Mouse (Mus musculus): Measurements from ENCODE around the gene Mark3. TPM values are rescaled to one million over a fixed set of nuclear protein-coding genes. Genes with fewer than 3 reads are reported as not detected.

Mark3 gene
- total and polyA plus RNA-seq, 3 experiments = 43.9 to 71.6 TPM; not detected in 1

GRCm38 (mm10) chr12:111559647-111560258 is 14.6 kb upstream of the Mark3 start:
- peaks cover 11 to 25% of the 10 kb centered on the region in 2 experiments for H3K4me1 ChIP-seq (ENCODE audit: control insufficient read depth in 1 of 2, insufficient read depth in 2 of 2, low read length in 2 of 2)
- no peaks in the 10 kb centered on the region for H3K79me2 ChIP-seq (ENCODE audit: control insufficient read depth, insufficient read depth, low read length, poor library complexity)
- H3K27me3 ChIP-seq (ENCODE audit: control insufficient read depth in 1 of 2, insufficient read depth in 2 of 2, low read length in 2 of 2) = no peaks in the 10 kb centered on the region
- DNase-seq (ENCODE audit: low read depth, low spot score) = peak; percentile 88
- peak overlapping the region; percentile 49 for H3K9ac ChIP-seq (ENCODE audit: control insufficient read depth, low read depth, low read length, poor library complexity, severe bottlenecking)
- no peak overlapping the region for H3K27ac ChIP-seq (ENCODE audit: control insufficient read depth, low read depth, low read length)
- peaks cover 0 to 8% of the 10 kb centered on the region in 2 experiments; a peak in 2 of 4 replicates for H3K36me3 ChIP-seq (ENCODE audit: control insufficient read depth in 1 of 2, insufficient read depth in 2 of 2, low read length in 2 of 2)
- TF ChIP-seq TBP (IDR thresholded peaks at IDR 0.05; ENCODE audit: low read depth, low read length) (0 out of 2 replicates have a peak, but pooled peaks have one; percentile 32), USF2 (IDR thresholded peaks at IDR 0.05; ENCODE audit: borderline replicate concordance in 1 of 2, insufficient read depth in 1 of 2, low read depth in 1 of 2, low read length in 2 of 2) (no peak), ELF1 (IDR thresholded peaks at IDR 0.05; ENCODE audit: low read depth, low read length) (peak; percentile 84), E2F4 (IDR thresholded peaks at IDR 0.05; ENCODE audit: borderline replicate concordance, low read depth, low read length) (no peak), BHLHE40 (IDR thresholded peaks at IDR 0.05; ENCODE audit: borderline replicate concordance, low read depth, low read length) (peak; percentile 67; the same call in 1 of the 2 replicates), SIN3A (IDR thresholded peaks at IDR 0.05; ENCODE audit: low read length) (0 out of 2 replicates have a peak, but pooled peaks have one; percentile 15), TCF12 (IDR thresholded peaks at IDR 0.05; ENCODE audit: low read depth, low read length) (peak; percentile 30; the same call in 1 of the 2 replicates), GATA1 (IDR thresholded peaks at IDR 0.05; ENCODE audit: low read depth, low read length) (no peak), ETS1 (IDR thresholded peaks at IDR 0.05; ENCODE audit: low read depth, low read length) (peak; percentile 47; the same call in 1 of the 2 replicates), NRF1 (IDR thresholded peaks at IDR 0.05; ENCODE audit: insufficient read depth, low read depth, low read length, poor library complexity, severe bottlenecking) (peak; percentile 43; the same call in 1 of the 2 replicates), HCFC1 (IDR thresholded peaks at IDR 0.05; ENCODE audit: low read depth, low read length) (peak; percentile 61), POLR2A (IDR thresholded peaks at IDR 0.05; ENCODE audit: control insufficient read depth in 1 of 2, insufficient read depth in 1 of 2, low read depth in 1 of 2, low read length in 2 of 2, poor library complexity in 1 of 2) (peak in 1 of 2 experiments; percentile 51; a peak in 2 of 4 replicates)
- peak overlapping the region; percentile 59 to 67 for H3K4me3 ChIP-seq (ENCODE audit: control insufficient read depth in 1 of 2, insufficient read depth in 1 of 2, low read depth in 2 of 2, low read length in 2 of 2)
- no peaks in the 10 kb centered on the region for H3K9me3 ChIP-seq (replicated peaks; ENCODE audit: insufficient read depth, low read length)

- Histone ChIP-seq H3K27me3 (ENCODE audit: control insufficient read depth in 1 of 2, insufficient read depth in 2 of 2, low read length in 2 of 2) (no peaks in the 10 kb centered on the region), H3K9me3 (replicated peaks; ENCODE audit: insufficient read depth, low read length) (no peaks in the 10 kb centered on the region), H3K4me1 (ENCODE audit: control insufficient read depth in 1 of 2, insufficient read depth in 2 of 2, low read length in 2 of 2) (peaks cover 11 to 25% of the 10 kb centered on the region in 2 experiments), H3K27ac (ENCODE audit: control insufficient read depth, low read depth, low read length) (no peak overlapping the region), H3K4me3 (ENCODE audit: control insufficient read depth in 1 of 2, insufficient read depth in 1 of 2, low read depth in 2 of 2, low read length in 2 of 2) (peak overlapping the region; percentile 59 to 67; a peak in 3 of 4 replicates), H3K9ac (ENCODE audit: control insufficient read depth, low read depth, low read length, poor library complexity, severe bottlenecking) (peak overlapping the region; percentile 20; the same call in 1 of the 2 replicates), H3K79me2 (ENCODE audit: control insufficient read depth, insufficient read depth, low read length, poor library complexity) (no peaks in the 10 kb centered on the region), H3K36me3 (ENCODE audit: control insufficient read depth in 1 of 2, insufficient read depth in 2 of 2, low read length in 2 of 2) (peaks cover 0 to 8% of the 10 kb centered on the region in 2 experiments; a peak in 2 of 4 replicates)
- TF ChIP-seq RAD21 (IDR thresholded peaks at IDR 0.05; ENCODE audit: low read depth, low read length) (no peak), TAL1 (IDR thresholded peaks at IDR 0.05; ENCODE audit: low read length) (no peak), TBP (IDR thresholded peaks at IDR 0.05; ENCODE audit: low read depth, low read length) (no peak), GABPA (IDR thresholded peaks at IDR 0.05; ENCODE audit: low read depth, low read length) (no peak), E2F4 (IDR thresholded peaks at IDR 0.05; ENCODE audit: borderline replicate concordance, low read depth, low read length) (no peak), POLR2AphosphoS2 (IDR thresholded peaks at IDR 0.05; ENCODE audit: low read length) (no peak), POLR2A (IDR thresholded peaks at IDR 0.05; ENCODE audit: control insufficient read depth in 1 of 2, insufficient read depth in 1 of 2, low read depth in 1 of 2, low read length in 2 of 2, poor library complexity in 1 of 2) (no peak), BHLHE40 (IDR thresholded peaks at IDR 0.05; ENCODE audit: borderline replicate concordance, low read depth, low read length) (no peak), MAZ (IDR thresholded peaks at IDR 0.05; ENCODE audit: low read depth, low read length) (no peak), USF2 (IDR thresholded peaks at IDR 0.05; ENCODE audit: borderline replicate concordance in 1 of 2, insufficient read depth in 1 of 2, low read depth in 1 of 2, low read length in 2 of 2) (no peak)
- no peak for DNase-seq (ENCODE audit: low read depth, low spot score)
Observed at GRCm38 (mm10) chr12:111560286-111560685, 14.0 kb upstream of the Mark3 start.
